Comparison of ENCODE assay signal across 1 mouse cellular context in genomic region chr2:180024401-180025098, GRCm38 (mm10).
TF ChIP-seq lines count a peak whose summit lies in the region.

Lsm14b (plus strand) TSS chr2:180024987.

TF ChIP-seq in CH12.LX, 34 proteins besides CTCF, POLR2A, EP300 and RAD21 (continued from another document):
- peak; percentile 68; the same call in 1 of the 2 replicates for TF ChIP-seq ZMIZ1 (IDR thresholded peaks at IDR 0.05; ENCODE audit: low read depth, low read length)
- 0 out of 2 replicates have a peak, but pooled peaks have one; percentile 42 for TF ChIP-seq RCOR1 (conservative IDR thresholded peaks at IDR 0.05; ENCODE audit: low read depth, low read length)
- 0 out of 2 replicates have a peak, but pooled peaks have one; percentile 7 for TF ChIP-seq MAFK (IDR thresholded peaks at IDR 0.05; ENCODE audit: insufficient replicate concordance, low read length)
- TF ChIP-seq ZKSCAN1 (IDR thresholded peaks at IDR 0.05; ENCODE audit: borderline replicate concordance, low read depth, low read length), result no peak
- TF ChIP-seq IRF4 (IDR thresholded peaks at IDR 0.05; ENCODE audit: low read depth, low read length), result peak; percentile 39; the same call in 1 of the 2 replicates
- peak; percentile 89; the same call in 1 of the 2 replicates for TF ChIP-seq SIN3A (IDR thresholded peaks at IDR 0.05; ENCODE audit: low read length)
- no peak for TF ChIP-seq E2F4 (IDR thresholded peaks at IDR 0.05; ENCODE audit: insufficient replicate concordance, low read depth, low read length)
- TF ChIP-seq MYC (IDR thresholded peaks at IDR 0.05; ENCODE audit: low read depth, low read length), result 0 out of 2 replicates have a peak, but pooled peaks have one; percentile 27
- TF ChIP-seq ETS1 (conservative IDR thresholded peaks at IDR 0.05; ENCODE audit: low read depth, low read length), result peak; percentile 43
- TF ChIP-seq USF2 (conservative IDR thresholded peaks at IDR 0.05; ENCODE audit: low read depth, low read length), result no peak
- TF ChIP-seq MEF2A (IDR thresholded peaks at IDR 0.05; ENCODE audit: borderline replicate concordance, low read depth, low read length), result no peak
- TF ChIP-seq MAZ (IDR thresholded peaks at IDR 0.05; ENCODE audit: low read depth, low read length), result peak; percentile 68
- TF ChIP-seq NELFE (IDR thresholded peaks at IDR 0.05; ENCODE audit: low read depth, low read length), result peak; percentile 88
- no peak for TF ChIP-seq CHD1 (IDR thresholded peaks at IDR 0.05; ENCODE audit: low read depth, low read length)
- 0 out of 2 replicates have a peak, but pooled peaks have one; percentile 28 for TF ChIP-seq TBP (conservative IDR thresholded peaks at IDR 0.05; ENCODE audit: low read depth, low read length)
- TF ChIP-seq POLR2AphosphoS2 (IDR thresholded peaks at IDR 0.05; ENCODE audit: low read depth, low read length), result 0 out of 2 replicates have a peak, but pooled peaks have one; percentile 54
- TF ChIP-seq GABPA (IDR thresholded peaks at IDR 0.05; ENCODE audit: insufficient replicate concordance, low read depth, low read length), result no peak
- no peak for TF ChIP-seq KAT2A (IDR thresholded peaks at IDR 0.05; ENCODE audit: insufficient replicate concordance, low read length)
- no peak for TF ChIP-seq USF1 (IDR thresholded peaks at IDR 0.05; ENCODE audit: low read depth, low read length)
- peak; percentile 52 for TF ChIP-seq MXI1 (IDR thresholded peaks at IDR 0.05; ENCODE audit: low read depth, low read length)
- TF ChIP-seq SMC3 (IDR thresholded peaks at IDR 0.05; ENCODE audit: low read depth, low read length), result no peak
TF ChIP-seq in CH12.LX: peak in this region for 19.
